Mouse (Mus musculus): ENCODE data around the gene Fut1. TPM values are rescaled to one million over a fixed set of nuclear protein-coding genes. Genes with fewer than 3 reads are reported as not detected.
"Not testable (repeated sequence)": the region's sequence is repeated elsewhere in the genome, so short reads cannot be mapped to it uniquely, and the experiment has no call there.

Gene Fut1
- polyA plus RNA-seq, 1 experiment from 2014 or later, result 0.07 TPM

DNA sequence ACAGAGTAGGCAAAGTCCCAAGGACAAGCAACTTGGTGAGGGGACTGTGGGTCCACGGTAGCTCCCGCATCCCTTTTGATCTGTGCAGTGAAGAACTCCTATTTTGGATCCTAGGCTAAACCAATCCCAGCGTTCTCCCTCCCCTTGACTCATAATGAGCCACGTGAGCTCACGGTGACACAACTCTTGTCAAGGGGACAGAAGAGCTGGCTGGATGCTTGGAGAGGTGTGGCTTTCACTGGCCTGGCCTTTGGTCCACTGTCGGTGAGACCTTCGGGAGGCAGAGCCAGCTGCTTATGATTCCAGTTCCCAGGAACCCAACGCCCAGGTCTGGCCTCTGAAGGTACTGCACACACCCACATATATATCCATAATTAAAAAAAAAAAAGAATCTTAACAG is 32.3 kb downstream of the Fut1 start:
- Histone ChIP-seq H3K4me2 (ENCODE audit: low read length) (peak overlapping the region; percentile 43), H3K4me3 (ENCODE audit: control insufficient read depth in 1 of 2, insufficient read depth in 1 of 2, low read depth in 1 of 2, low read length in 2 of 2) (no peak overlapping the region), H3K9ac (ENCODE audit: low read length) (peak overlapping the region; percentile 39; the same call in 1 of the 2 replicates), H3K27ac (replicated peaks in 1 of 2; ENCODE audit: control insufficient read depth in 1 of 2, insufficient read depth in 1 of 2, low read depth in 2 of 2, low read length in 2 of 2) (peak overlapping the region; percentile 87 to 91), H3K27me3 (ENCODE audit: control insufficient read depth, insufficient read depth, low read length) (no peaks in the 10 kb centered on the region), H3K9me3 (ENCODE audit: control insufficient read depth, low read length) (no peaks in the 10 kb centered on the region), H3K4me1 (ENCODE audit: control insufficient read depth in 2 of 2, insufficient read depth in 2 of 2, low read length in 2 of 2) (peaks cover 13 to 17% of the 10 kb centered on the region in 2 experiments), H3K36me3 (ENCODE audit: control insufficient read depth, insufficient read depth, low read length) (no peaks in the 10 kb centered on the region)
- peak; percentile 74 for ATAC-seq (ENCODE audit: insufficient number of reproducible peaks, insufficient read depth, low FRiP score, low read depth)
- WGBS, result 25% methylated on average over 8 of the region's 8 CpGs

DNA sequence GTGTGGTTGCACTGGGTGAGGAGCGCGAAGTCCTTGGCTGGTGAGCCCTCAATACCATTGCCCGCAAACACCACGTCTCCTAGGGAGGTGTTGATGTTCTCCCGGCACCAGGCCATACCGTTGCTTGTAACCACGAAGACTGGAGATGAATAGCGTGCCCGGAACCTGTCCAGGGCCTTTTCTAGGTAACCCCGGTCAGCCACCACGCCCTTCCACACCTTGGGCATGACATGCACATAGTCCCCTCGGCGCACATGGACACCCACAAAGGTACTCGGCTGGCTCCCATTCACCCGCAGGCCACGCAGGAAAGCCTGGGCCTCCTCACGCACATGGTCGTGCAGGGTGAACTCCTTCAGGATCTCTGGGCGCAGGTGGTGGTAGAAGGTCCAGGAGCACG is 33.4 kb downstream of the Fut1 start:
- H3K9ac ChIP-seq (ENCODE audit: low read length); H3K27me3 ChIP-seq (ENCODE audit: control insufficient read depth, insufficient read depth, low read length); H3K4me2 ChIP-seq (ENCODE audit: low read length); H3K9me3 ChIP-seq (ENCODE audit: control insufficient read depth, low read length); H3K36me3 ChIP-seq (ENCODE audit: control insufficient read depth, insufficient read depth, low read length); ATAC-seq (ENCODE audit: insufficient number of reproducible peaks, insufficient read depth, low FRiP score, low read depth); H3K4me3 ChIP-seq (ENCODE audit: control insufficient read depth in 1 of 2, insufficient read depth in 1 of 2, low read depth in 1 of 2, low read length in 2 of 2): not testable (repeated sequence)
- H3K27ac ChIP-seq (replicated peaks in 1 of 2; ENCODE audit: control insufficient read depth in 1 of 2, insufficient read depth in 1 of 2, low read depth in 2 of 2, low read length in 2 of 2), result peak overlapping the region; percentile 87 to 91; a peak in 3 of 4 replicates
- WGBS, result 95% methylated on average over 19 of the region's 20 CpGs
- H3K4me1 ChIP-seq (ENCODE audit: control insufficient read depth in 2 of 2, insufficient read depth in 2 of 2, low read length in 2 of 2), result peaks cover 13 to 20% of the 10 kb centered on the region in 2 experiments

DNA sequence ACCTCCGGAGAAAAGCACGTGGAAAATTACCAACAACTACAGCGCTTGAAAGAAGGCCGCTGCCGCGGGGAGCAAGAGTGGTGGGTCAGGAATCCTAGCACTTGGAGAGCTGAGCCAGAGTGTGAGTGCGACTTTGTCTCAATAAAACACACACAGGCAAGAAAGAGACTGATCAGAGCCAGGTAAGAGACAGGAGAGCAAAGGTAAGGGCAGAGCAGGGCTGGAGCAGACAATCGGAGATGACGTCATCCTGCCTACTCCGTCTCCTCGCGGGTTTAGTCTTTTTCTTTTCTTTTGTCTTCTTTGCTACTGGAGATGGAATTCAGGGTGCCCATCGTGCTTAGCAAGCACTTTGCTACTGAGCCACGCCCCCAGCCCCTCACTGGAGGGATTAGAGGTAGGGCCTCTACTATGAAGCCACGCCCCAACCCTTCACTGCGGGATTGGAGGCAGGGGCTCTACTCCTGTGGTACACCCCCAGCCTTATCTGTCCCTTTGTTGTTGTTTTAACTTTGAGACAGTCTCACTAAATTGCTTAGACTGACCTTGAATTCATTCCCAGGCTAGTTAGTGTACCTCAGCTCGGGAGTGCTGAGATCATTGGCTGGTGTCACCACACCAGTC is 37.4 kb downstream of the Fut1 start:
- H3K4me1 ChIP-seq (ENCODE audit: control insufficient read depth in 2 of 2, insufficient read depth in 2 of 2, low read length in 2 of 2), result peaks cover 9 to 14% of the 10 kb centered on the region in 2 experiments; a peak in 3 of 4 replicates
- H3K4me2 ChIP-seq (ENCODE audit: low read length), result peak overlapping the region; percentile 57
- H3K27me3 ChIP-seq (ENCODE audit: control insufficient read depth, insufficient read depth, low read length), result no peaks in the 10 kb centered on the region
- 0 out of 2 replicates have a peak overlapping the region, but pooled peaks have one; percentile 21 for H3K9ac ChIP-seq (ENCODE audit: low read length)
- ATAC-seq (ENCODE audit: insufficient number of reproducible peaks, insufficient read depth, low FRiP score, low read depth), result 0 out of 2 replicates have a peak, but pooled peaks have one; percentile 38
- WGBS, result 26% methylated on average over 17 of the region's 17 CpGs
- H3K9me3 ChIP-seq (ENCODE audit: control insufficient read depth, low read length), result peaks cover 7% of the 10 kb centered on the region; the same call in 1 of the 2 replicates
- H3K4me3 ChIP-seq (ENCODE audit: control insufficient read depth in 1 of 2, insufficient read depth in 1 of 2, low read depth in 1 of 2, low read length in 2 of 2), result peak overlapping the region in 1 of 2 experiments; percentile 1; a peak in 1 of 4 replicates
- H3K27ac ChIP-seq (replicated peaks in 1 of 2; ENCODE audit: control insufficient read depth in 1 of 2, insufficient read depth in 1 of 2, low read depth in 2 of 2, low read length in 2 of 2), result no peak overlapping the region
- no peaks in the 10 kb centered on the region for H3K36me3 ChIP-seq (ENCODE audit: control insufficient read depth, insufficient read depth, low read length)

DNA sequence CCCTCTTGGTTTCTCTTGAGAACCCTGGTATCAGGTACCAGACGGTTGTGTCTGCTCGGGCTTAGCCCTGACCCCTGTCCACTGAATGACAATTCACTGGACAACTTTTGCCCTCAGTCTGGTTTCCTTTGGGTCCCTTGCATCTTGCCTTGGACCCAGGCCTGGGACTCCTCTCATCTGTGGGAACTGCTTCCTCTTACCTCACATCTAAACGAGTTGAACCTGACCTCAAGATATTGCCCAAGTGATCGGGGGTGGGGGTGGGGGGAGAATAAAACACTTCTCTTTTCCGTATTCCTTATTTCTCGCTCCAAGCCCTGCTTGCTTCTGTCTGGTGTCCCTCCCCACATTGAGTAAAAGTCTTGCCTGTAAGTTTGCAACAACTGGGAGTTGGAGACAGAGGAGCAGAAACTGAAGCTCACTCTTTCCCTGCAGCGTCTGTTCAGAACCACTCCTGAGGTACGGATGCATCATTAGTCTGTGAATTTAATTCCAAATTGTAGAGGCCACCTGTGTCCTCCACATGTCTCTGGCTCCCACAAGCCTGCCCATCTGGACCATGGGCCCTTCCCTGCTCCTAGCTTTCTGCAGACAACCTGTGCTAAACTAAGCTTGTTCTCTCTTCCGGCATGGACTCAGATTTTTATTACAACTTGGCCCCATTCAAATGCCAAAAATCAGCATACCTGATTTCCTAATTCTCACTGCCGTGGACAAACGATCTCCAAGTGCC is 43.8 kb downstream of the Fut1 start:
- ATAC-seq (ENCODE audit: insufficient number of reproducible peaks, insufficient read depth, low FRiP score, low read depth), result no peak
- WGBS, result 79% methylated on average over 11 of the region's 11 CpGs

DNA sequence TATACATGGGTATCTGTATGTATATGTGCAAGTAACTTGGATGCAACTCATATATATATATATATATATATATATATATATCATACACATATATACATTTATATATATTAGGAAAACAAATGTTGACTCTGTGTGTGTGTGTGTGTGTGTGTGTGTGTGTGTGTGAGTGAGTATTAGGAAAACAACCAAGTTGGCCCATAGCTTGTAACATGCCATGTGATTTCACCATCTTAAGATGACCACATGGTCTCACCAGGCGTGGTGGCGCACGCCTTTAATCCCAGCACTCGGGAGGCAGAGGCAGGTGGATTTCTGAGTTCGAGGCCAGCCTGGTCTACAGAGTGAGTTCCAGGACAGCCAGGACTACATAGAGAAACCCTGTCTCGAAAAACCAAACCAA is 44.6 kb downstream of the Fut1 start:
- H3K9me3 ChIP-seq (ENCODE audit: control insufficient read depth, low read length); H3K9ac ChIP-seq (ENCODE audit: low read length); H3K27ac ChIP-seq (replicated peaks in 1 of 2; ENCODE audit: control insufficient read depth in 1 of 2, insufficient read depth in 1 of 2, low read depth in 2 of 2, low read length in 2 of 2); ATAC-seq (ENCODE audit: insufficient number of reproducible peaks, insufficient read depth, low FRiP score, low read depth); H3K27me3 ChIP-seq (ENCODE audit: control insufficient read depth, insufficient read depth, low read length); H3K4me3 ChIP-seq (ENCODE audit: control insufficient read depth in 1 of 2, insufficient read depth in 1 of 2, low read depth in 1 of 2, low read length in 2 of 2); H3K36me3 ChIP-seq (ENCODE audit: control insufficient read depth, insufficient read depth, low read length); H3K4me1 ChIP-seq (ENCODE audit: control insufficient read depth in 2 of 2, insufficient read depth in 2 of 2, low read length in 2 of 2); H3K4me2 ChIP-seq (ENCODE audit: low read length): not testable (repeated sequence)
- WGBS, result 83% methylated on average over 6 of the region's 6 CpGs

More for the DNA sequence above, 43.8 kb downstream of the Fut1 start:
- Histone ChIP-seq H3K4me3 (ENCODE audit: control insufficient read depth in 1 of 2, insufficient read depth in 1 of 2, low read depth in 1 of 2, low read length in 2 of 2) (no peak overlapping the region), H3K4me1 (ENCODE audit: control insufficient read depth in 2 of 2, insufficient read depth in 2 of 2, low read length in 2 of 2) (peaks cover 3 to 9% of the 10 kb centered on the region in 2 experiments; a peak in 1 of 4 replicates), H3K9me3 (ENCODE audit: control insufficient read depth, low read length) (peaks cover 7% of the 10 kb centered on the region; the same call in 1 of the 2 replicates), H3K9ac (ENCODE audit: low read length) (no peak overlapping the region), H3K27ac (replicated peaks in 1 of 2; ENCODE audit: control insufficient read depth in 1 of 2, insufficient read depth in 1 of 2, low read depth in 2 of 2, low read length in 2 of 2) (no peak overlapping the region), H3K4me2 (ENCODE audit: low read length) (no peak overlapping the region), H3K27me3 (ENCODE audit: control insufficient read depth, insufficient read depth, low read length) (no peaks in the 10 kb centered on the region), H3K36me3 (ENCODE audit: control insufficient read depth, insufficient read depth, low read length) (no peaks in the 10 kb centered on the region)

DNA sequence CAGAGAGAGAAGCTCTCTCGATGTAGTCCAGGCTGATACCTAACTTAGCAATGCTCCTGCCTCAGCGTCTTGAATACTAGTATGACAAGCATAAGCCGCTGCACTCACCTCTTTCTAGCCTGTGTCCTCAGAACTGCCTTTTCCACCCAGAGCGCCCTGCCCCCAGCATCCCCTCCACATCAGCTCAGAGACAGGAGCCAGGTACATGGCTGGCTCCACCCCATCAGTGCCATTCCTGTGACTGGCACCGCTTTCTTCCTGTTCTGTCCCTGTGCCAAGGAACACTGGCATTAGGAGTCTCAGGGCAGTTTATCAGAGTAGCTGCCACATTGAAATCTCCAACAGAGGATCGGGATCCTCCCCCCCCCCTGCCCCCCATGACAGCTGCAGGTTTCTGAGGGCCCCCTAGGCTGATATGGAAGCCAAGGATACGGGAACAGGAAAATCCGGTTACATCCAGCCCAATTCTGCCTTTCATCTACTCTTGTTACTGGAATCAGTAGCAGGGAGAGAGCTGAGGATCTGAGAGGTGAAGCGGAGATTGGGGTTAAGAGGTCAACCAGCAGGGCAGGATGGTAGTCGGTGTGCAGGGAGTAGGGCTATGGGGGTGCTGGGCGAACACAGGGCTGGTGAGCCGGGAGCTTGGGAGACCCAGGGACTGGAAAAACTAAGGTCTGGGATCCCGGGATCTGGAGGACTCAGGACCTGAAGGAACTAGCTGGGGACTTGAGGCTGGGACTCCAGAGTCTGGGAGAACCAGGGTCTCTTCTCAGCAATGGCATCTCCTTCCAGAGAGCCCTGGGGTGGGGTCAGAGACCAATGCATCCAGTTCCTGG is 48.4 kb downstream of the Fut1 start:
- ATAC-seq (ENCODE audit: insufficient number of reproducible peaks, insufficient read depth, low FRiP score, low read depth), result no peak
- no peaks in the 10 kb centered on the region for H3K36me3 ChIP-seq (ENCODE audit: control insufficient read depth, insufficient read depth, low read length)

DNA sequence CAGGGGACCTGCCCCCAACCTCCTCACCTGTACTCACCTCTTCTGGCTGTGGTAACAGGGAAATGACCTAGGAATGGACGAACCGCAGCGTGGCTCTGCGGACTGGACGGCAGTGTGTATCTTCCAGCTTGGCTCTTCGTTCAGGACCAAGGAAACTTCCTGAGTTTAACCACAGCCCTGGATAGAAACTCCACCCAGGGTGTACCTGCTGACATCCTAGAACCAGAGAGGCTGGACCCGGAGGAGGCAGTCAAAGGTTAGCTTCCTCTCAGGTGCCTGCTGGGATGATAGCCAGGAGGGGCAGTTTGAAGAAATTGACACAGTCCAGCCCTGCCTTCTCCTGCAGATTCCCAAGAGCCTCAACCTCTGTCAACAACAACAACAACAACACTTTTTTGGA is 49.1 kb downstream of the Fut1 start, which contains the start of gene Fut2:
Gene Fut2, minus strand, starts transcription at position 234 of the 400 bp plus-strand sequence.
- peaks cover 4% of the 10 kb centered on the region; the same call in 1 of the 2 replicates for H3K9me3 ChIP-seq (ENCODE audit: control insufficient read depth, low read length)
- H3K27ac ChIP-seq (replicated peaks in 1 of 2; ENCODE audit: control insufficient read depth in 1 of 2, insufficient read depth in 1 of 2, low read depth in 2 of 2, low read length in 2 of 2), result no peak within 1 kb of the TSS
- ATAC-seq (ENCODE audit: insufficient number of reproducible peaks, insufficient read depth, low FRiP score, low read depth), result no peak
- H3K4me2 ChIP-seq (ENCODE audit: low read length), result no peak within 1 kb of the TSS
- no peaks in the 10 kb centered on the region for H3K36me3 ChIP-seq (ENCODE audit: control insufficient read depth, insufficient read depth, low read length)
- 82% methylated on average over 7 of the region's 7 CpGs for WGBS
- no peaks in the 10 kb centered on the region for H3K27me3 ChIP-seq (ENCODE audit: control insufficient read depth, insufficient read depth, low read length)
- H3K9ac ChIP-seq (ENCODE audit: low read length), result no peak within 1 kb of the TSS
- peaks cover 3 to 9% of the 10 kb centered on the region in 2 experiments; a peak in 1 of 4 replicates for H3K4me1 ChIP-seq (ENCODE audit: control insufficient read depth in 2 of 2, insufficient read depth in 2 of 2, low read length in 2 of 2)
- no peak within 1 kb of the TSS for H3K4me3 ChIP-seq (ENCODE audit: control insufficient read depth in 1 of 2, insufficient read depth in 1 of 2, low read depth in 1 of 2, low read length in 2 of 2)

More for the DNA sequence above, 48.4 kb downstream of the Fut1 start:
- Histone ChIP-seq H3K27me3 (ENCODE audit: control insufficient read depth, insufficient read depth, low read length) (no peaks in the 10 kb centered on the region), H3K27ac (replicated peaks in 1 of 2; ENCODE audit: control insufficient read depth in 1 of 2, insufficient read depth in 1 of 2, low read depth in 2 of 2, low read length in 2 of 2) (no peak overlapping the region), H3K4me1 (ENCODE audit: control insufficient read depth in 2 of 2, insufficient read depth in 2 of 2, low read length in 2 of 2) (peaks cover 3 to 9% of the 10 kb centered on the region in 2 experiments; a peak in 1 of 4 replicates), H3K4me2 (ENCODE audit: low read length) (no peak overlapping the region), H3K9ac (ENCODE audit: low read length) (no peak overlapping the region), H3K4me3 (ENCODE audit: control insufficient read depth in 1 of 2, insufficient read depth in 1 of 2, low read depth in 1 of 2, low read length in 2 of 2) (no peak overlapping the region), H3K9me3 (ENCODE audit: control insufficient read depth, low read length) (peaks cover 4% of the 10 kb centered on the region; the same call in 1 of the 2 replicates)
- 53% methylated on average over 13 of the region's 13 CpGs for WGBS

All from heart, embryonic 14.5 days (tissue).